Mouse (Mus musculus): ENCODE measurements around the gene Agap1. TPM values are rescaled to one million over a fixed set of nuclear protein-coding genes. Genes with fewer than 3 reads are reported as not detected.

Agap1 gene
- total RNA-seq, 2 experiments from 2014 or later, result 16.5 to 26.3 TPM

DNA sequence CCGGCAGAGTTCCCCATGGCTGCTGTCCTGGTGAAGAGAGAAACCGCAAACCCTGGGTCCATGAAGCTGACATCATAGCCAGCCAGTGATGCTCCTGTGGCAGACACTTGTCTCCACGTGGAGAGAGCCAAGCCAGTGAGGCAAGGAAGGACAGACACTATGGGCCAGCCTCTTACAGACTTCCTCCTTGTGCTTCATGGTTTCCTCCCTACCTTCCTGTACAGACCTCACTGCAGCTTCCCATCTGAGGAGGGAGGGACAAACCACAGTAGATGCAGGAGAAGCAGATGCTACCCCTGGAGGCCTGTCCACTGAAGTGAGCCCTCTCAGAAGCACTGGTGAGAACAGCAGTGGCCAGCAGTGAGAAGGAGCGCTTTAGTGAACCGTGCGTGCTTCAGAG is 332.2 kb downstream of the Agap1 start:
- intact Hi-C loops (cut with DNase I), result no loop called here
- no peak for DNase-seq

DNA sequence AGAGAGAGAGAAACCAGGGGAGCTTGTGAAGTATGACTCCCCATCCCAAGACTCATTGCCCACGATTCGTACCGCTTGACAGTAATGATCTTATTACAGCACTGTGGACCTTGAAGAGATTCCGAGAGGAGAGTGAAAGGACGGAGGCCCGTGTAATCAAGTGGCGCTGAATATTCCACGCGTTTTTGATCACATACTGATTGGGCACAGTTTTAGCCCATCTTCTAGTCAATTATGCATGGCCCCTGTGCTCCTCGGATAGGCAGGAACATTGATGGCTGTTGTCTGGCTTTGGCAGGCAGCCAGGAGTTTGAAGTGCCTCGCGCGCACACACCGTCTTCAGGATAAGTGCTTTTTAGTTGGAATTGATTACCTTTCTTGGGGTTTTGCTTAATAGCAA is 344.1 kb downstream of the Agap1 start:
- intact Hi-C loops (cut with DNase I), result no loop called here
- no peak for DNase-seq

GRCm38 (mm10) chr1:89801506-89801905 is 346.9 kb downstream of the Agap1 start:
- DNase-seq, result no peak
- intact Hi-C loops (cut with DNase I), result no loop called here

DNA sequence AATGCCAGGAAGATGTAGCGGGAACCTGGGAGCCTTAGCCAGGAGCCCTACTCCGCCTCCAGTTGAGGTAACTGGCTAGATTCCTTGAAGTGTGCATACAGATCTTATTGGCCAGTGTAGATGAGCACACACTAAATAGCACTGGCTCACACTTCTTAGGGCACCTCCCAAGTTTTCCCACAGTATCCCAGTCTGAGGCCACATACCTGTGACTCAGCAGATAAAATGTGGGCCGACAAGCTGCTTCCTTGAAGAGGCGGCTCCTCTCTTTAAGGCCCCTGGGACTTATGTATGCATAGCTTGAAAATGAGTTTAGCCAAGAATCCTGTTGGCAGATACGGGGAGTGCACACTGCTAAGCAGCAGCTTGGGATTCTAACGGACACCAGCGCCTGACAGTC is 350.4 kb downstream of the Agap1 start:
- intact Hi-C loops (cut with DNase I), result no loop called here

DNA sequence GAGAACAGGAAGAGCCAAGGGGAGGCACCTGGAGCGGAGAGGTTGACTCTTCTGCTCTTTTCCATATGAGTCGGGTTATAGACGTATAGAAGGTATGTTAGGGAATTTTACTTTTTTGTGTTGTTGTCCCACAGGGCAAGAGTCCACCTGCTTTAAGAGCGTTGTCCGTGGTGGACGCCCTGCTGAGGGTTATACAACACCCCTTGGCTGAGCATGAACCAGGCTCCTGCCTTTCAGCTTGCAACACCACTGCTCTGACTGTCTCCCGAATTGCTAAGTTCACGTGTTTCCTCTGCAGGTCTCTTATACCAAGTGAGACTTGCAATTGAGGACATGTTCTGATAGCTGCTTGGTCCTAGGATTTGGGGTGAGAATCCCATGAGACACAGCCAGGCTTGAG is 358.2 kb downstream of the Agap1 start:
- intact Hi-C loops (cut with DNase I), result no loop called here
- no peak for DNase-seq

More for the DNA sequence above, 350.4 kb downstream of the Agap1 start:
- DNase-seq, result no peak

DNA sequence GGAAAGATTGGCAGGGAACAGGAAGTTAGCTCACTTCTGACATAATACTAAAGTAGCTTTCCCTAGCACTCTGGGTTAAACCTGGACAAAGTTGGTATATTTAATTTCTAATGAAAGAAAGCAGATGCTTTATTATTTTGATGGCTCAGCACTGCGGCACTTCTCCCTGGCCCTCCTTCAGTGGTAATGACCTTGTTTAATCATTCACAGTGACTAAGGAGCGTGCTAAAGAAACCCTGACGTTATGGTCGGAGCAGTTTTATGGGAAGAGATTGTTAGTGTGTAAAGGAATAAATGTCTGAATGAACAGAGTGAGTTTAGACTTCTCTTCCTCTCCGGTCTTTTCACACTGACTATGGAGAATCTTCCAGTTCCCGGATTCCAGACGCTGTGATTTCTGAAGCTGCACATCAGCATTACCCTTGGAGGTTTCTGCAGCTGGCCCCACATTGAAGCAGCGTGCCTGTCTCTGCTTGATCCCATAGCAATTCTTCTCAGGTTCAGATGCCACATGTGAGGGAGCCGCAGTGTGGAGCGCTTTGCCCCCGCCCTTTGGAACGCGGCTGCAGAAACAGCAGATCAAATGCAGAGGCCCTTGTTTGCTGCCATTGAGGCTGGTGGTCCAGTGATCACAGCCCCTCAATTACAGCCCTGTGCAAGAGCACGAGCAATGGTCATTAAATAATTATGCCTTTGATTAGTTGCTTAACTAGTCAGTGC is 362.0 kb downstream of the Agap1 start:
- no peak for DNase-seq
- intact Hi-C loops (cut with DNase I), result no loop called here

- intact Hi-C loops (cut with DNase I), result no loop called here
- no peak for DNase-seq
Measured at GRCm38 (mm10) chr1:89821822-89822221, 367.2 kb downstream of the Agap1 start.

DNA sequence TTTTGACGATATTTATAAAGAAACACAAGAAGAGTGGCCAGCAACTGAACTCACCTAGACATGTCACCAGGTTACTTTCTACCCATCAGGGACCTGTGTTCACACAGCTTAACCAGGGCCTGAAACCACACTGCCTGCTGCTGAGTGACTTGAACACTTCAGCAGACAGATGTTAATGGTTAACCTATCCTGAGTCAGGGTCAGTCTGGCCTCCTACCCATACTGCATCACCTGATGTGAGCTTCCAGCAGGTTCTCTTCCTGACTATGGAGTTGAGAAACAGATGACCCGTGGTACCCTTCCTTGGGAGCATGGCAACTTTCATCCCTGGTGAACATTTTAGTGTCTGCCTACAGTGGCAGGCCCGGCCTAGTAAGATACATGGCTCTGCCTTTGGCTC is 367.8 kb downstream of the Agap1 start:
- no peak for DNase-seq
- intact Hi-C loops (cut with DNase I), result no loop called here

DNA sequence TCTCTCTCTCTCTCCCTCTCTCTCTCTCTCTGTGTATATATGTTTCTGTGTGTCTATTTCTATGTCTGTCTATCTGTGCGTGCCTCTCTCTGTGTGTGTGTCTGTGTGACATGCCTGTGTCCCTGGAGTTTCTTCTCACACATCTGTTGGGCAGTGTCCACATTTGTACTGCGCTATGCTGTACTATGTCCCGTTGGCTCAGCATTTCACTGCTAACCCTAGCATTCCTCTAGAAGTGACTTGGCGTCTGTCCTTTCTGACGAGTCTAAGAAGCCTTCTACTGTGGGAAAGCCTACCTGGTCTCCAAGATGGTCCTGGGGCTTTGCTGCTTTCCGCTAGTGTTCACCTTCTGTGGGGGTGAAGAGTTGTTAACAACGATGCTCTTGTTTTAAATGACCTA is 368.4 kb downstream of the Agap1 start:
- no peak for DNase-seq
- intact Hi-C loops (cut with DNase I), result no loop called here

GRCm38 (mm10) chr1:89827051-89827450 is 372.4 kb downstream of the Agap1 start:
- DNase-seq, result no peak
- intact Hi-C loops (cut with DNase I), result no loop called here

DNA sequence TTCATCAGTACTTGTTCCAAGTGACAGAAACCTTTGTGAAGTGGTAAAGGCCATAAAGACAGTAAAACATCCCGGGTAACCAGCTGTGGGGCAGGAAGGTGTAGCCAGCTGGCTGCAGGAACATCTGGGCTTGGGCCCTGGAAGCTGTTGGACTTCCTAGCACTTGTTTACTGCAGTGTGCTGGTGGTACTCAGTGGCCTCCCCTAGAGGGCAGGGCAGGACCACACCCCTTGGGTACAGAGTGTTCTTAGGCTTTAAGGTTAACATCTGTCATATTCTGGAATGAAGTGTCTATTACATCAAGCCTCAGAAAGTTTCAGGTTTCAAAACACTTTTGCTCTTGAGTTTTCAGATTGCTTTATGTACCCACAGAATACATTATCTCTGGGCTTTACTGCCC is 376.5 kb downstream of the Agap1 start:
- peak in 1 of 2 experiments; percentile 30 for DNase-seq
- intact Hi-C loops (cut with DNase I), result no loop called here

- intact Hi-C loops (cut with DNase I), result no loop called here
- DNase-seq, result no peak
Measured at GRCm38 (mm10) chr1:89844064-89844463, 389.5 kb downstream of the Agap1 start.

DNA sequence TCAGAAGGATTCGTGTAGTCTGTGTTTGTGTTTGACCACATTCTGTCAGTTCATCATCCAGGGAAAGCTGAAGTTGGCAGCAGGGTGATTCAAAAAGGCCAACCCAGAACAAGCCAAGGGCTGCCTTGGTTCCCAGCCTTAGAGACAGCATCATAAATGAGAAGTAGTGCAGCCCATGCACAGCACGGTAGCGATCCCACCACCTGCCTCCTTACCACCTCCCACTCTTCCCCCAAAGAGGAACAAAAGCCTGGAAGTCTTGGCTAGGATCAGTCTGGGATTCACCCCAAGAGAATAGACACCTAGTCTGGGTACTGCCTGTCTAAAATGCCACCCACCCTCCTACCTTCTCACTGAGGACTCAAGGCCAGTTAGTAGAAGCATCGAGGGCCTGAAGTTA is 390.9 kb downstream of the Agap1 start:
- intact Hi-C loops (cut with DNase I), result no loop called here
- no peak for DNase-seq

DNA sequence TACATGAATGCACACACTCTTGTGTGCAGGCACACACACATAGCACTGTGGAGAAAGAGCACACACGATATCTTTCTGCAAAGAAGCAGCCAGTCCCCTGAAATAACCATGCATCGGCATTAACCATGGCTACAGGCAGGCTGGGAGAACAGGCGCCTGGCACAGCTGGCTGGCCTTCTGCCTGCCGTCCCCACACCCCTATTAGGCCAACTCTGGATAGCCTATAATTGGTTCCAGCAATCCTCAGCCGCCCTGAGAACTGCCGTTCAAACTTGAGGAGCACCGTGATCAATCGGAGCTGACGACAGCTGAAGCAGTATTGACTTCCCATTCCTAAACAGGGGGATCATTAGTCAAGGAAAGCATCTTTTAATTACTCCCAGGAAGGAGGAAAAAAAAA is 391.5 kb downstream of the Agap1 start:
- no peak for DNase-seq
- intact Hi-C loops (cut with DNase I), result no loop called here

DNA sequence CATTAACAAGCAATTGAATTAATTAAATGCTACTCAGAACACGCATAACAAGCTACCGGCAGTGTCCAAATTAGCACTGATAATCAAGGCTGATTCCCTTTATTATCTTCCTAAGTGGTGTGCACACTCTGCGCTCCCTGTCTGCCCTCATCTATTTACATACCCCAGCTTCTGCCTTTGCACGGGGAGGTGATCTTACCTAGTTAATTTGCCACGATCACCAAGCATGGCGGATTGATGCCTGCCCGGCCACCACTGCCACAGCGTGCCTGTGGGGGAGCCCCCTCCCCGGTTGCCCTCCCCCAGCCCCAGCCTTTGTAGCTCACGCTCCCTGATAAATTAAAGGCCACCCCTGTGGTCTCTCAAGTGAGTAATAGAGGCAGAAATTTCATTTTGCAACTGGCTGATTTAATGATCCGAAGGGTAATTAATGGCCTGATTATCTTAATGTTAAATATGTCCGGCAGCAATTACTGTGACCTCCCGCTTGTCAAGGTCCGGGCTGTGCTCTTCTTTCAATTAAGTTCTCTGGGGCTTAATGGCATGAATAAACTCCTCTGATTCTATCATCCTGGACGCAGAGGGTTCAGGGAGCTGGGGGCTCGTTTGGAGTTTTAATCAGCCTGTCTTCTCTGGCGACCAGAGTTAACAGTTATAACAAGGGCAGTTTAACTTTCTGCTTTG is 393.9 kb downstream of the Agap1 start:
- no peak for DNase-seq

GRCm38 (mm10) chr1:89849151-89849860 is 394.7 kb downstream of the Agap1 start:
- intact Hi-C loops (cut with DNase I), result no loop called here

More for the DNA sequence above, 393.9 kb downstream of the Agap1 start:
- intact Hi-C loops (cut with DNase I), result no loop called here

DNA sequence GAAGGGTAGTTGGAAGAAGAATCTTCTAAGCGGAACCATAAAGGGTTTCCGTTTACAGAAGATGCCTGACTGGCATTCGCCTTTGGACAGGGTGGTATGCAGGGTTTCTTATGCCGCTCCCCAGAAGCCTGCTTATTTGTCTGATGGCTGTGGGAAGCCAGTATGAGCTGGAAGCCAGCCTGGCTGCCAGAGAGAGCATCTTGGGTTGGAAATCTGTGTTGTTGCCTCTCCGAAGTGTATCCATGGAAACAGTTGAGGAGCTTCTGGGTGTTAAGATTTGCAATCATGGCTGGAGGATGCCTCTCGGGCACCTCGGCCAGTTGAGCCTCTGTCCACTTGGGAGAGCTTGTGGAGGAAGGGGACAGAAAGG is 395.2 kb downstream of the Agap1 start:
- intact Hi-C loops (cut with DNase I), result no loop called here
- DNase-seq, result no peak

More at GRCm38 (mm10) chr1:89849151-89849860, 394.7 kb downstream of the Agap1 start:
- no peak for DNase-seq

DNA sequence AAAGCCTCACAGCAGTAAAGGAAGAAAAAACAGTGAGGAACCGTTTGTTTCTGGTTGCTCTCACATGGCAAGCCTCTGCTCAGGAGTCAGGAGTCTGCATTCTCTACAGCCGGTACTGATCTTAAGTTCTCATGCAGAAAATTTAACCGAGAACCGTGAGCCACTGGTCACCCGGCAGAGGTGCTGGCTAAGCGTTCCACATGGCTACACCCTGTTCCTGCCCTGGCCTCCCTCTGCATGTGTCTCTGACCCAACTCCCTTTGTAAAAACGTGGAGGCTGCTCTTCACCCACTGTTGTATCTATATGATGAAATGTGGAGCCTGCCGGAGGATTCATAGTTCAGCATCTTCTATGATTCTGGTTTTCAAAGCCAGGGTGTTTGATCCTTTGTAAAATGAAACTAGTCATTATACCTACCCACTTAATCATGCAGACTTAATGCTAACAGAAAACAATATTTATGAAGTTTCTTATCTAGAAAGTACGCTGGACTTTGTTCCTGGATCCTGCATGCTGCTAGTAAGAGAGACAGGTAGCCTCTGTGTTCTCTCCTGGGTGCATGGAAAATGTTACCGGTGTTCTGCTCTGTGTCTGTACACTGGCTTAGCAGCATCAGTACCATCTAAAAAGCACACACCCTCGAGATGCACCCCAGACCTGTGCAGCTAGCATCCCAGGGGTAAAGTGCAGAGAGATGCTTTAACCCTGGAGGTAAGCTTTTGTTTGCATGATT is 396.2 kb downstream of the Agap1 start:
- no peak for DNase-seq
- intact Hi-C loops (cut with DNase I), result no loop called here

DNA sequence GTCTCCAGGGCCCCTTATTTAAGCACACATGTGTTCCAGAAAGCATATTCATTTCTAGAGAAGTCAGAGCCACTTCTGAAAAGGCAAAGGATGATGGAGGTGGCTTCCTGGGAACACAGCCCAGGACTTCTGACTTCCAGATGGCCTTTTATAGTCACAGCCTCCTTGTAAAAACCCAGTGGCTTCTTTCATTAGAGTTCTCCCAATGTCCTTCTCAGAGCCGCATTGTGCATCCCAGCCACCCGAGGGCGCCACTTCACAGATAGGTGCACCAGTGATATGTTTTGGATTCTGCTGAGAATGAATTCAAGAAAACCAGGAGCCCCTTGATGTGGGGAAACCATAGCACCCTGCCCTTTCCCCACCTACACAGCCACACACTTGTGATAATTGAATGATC is 404.6 kb downstream of the Agap1 start:
- intact Hi-C loops (cut with DNase I), result no loop called here
- peak; percentile 35 to 40 for DNase-seq

GRCm38 (mm10) chr1:89860017-89860730 is 405.6 kb downstream of the Agap1 start:
- intact Hi-C loops (cut with DNase I), result loop anchor here (5.0 kb wide), 1 partner anchor 82 kb away; no protein-coding TSS in a partner anchor

More at GRCm38 (mm10) chr1:89860017-89860730, 405.6 kb downstream of the Agap1 start:
- DNase-seq, result peak; percentile 57 to 71

Data from gastrocnemius, postnatal 36 days (tissue).